Mouse (Mus musculus): ENCODE data around the gene Bzw1. TPM values are rescaled to one million over a fixed set of nuclear protein-coding genes. Genes with fewer than 3 reads are reported as not detected.

The Bzw1 gene
- total RNA-seq, 2 experiments from 2014 or later, result 109 to 114 TPM

GRCm38 (mm10) chr1:58454316-58454715 lies 61.6 kb downstream of the Bzw1 start:
- DNase-seq (ENCODE audit: low spot score in 2 of 2), result no peak

Other genes starting within 250 kb of the Bzw1 start
- gene Aox4, start 182.5 kb upstream of the Bzw1 start, total RNA-seq (2021), result 1 to 10 TPM; 1.2 to 1.5 TPM
- gene Aox2, start 114.6 kb upstream of the Bzw1 start, total RNA-seq (2021), result not detected
- gene Clk1, start 31.2 kb downstream of the Bzw1 start, total RNA-seq (2021), result 100 to 1,000 TPM; 144 to 166 TPM
- gene Nif3l1, start 52.3 kb downstream of the Bzw1 start, total RNA-seq (2021), result 10 to 100 TPM; 18.5 to 23.2 TPM
- gene Ppil3, start 52.6 kb downstream of the Bzw1 start, total RNA-seq (2021), result 10 to 100 TPM; 25.2 to 25.9 TPM
- gene Orc2, start 112.2 kb downstream of the Bzw1 start, total RNA-seq (2021), result 10 to 100 TPM; 24.1 to 27.1 TPM
- 100 to 1,000 TPM; 132 to 154 TPM for gene Fam126b, start 193.4 kb downstream of the Bzw1 start, total RNA-seq (2021)
- gene Ndufb3, start 193.5 kb downstream of the Bzw1 start, total RNA-seq (2021), result 100 to 1,000 TPM; 117 to 121 TPM